Mouse (Mus musculus): ENCODE measurements around the gene Dcaf1.

- TF ChIP-seq CTCF (IDR thresholded peaks at IDR 0.05; ENCODE audit: low read depth, low read length) (no peak), POLR2AphosphoS5 (IDR thresholded peaks at IDR 0.05; ENCODE audit: insufficient replicate concordance, low read depth, low read length) (no peak), GATA1 (IDR thresholded peaks at IDR 0.05; ENCODE audit: borderline replicate concordance, low read length) (no peak), TAL1 (conservative IDR thresholded peaks at IDR 0.05; ENCODE audit: low read depth, low read length) (no peak)
Measured at GRCm38 (mm10) chr9:106884306-106884705, 62.6 kb downstream of the Dcaf1 start.
